7 mouse cellular contexts compared by ENCODE assay signal in genomic region chr1:36940381-36940762, GRCm38 (mm10). TPM values are rescaled to one million over a fixed set of nuclear protein-coding genes. Genes with fewer than 3 reads are reported as not detected.
DNase-seq lines count a peak whose midpoint lies in the region; ATAC-seq lines count a peak whose summit lies in the region.

No protein-coding gene starts in this region.

- peak overlapping the region; percentile 91 for H3K9ac ChIP-seq in lung, embryonic 16.5 days (ENCODE audit: low read length)
- H3K9ac ChIP-seq in forebrain, embryonic 12.5 days = peak overlapping the region; percentile 96
- peak overlapping the region; percentile 96 for H3K9ac ChIP-seq in liver, embryonic 11.5 days (ENCODE audit: low read depth, low read length)
- H3K9ac ChIP-seq in stomach, embryonic 15.5 days = peak overlapping the region; percentile 53; the same call in 1 of the 2 replicates

- peaks cover 14% of the 10 kb centered on the region for H3K4me1 ChIP-seq in lung, embryonic 16.5 days (replicated peaks; ENCODE audit: control insufficient read depth, insufficient read depth, low read length)
- peaks cover 23% of the 10 kb centered on the region for H3K4me1 ChIP-seq in forebrain, embryonic 12.5 days
- H3K4me1 ChIP-seq in liver, embryonic 11.5 days (replicated peaks; ENCODE audit: control insufficient read depth, insufficient read depth, low read length) = peaks cover 30% of the 10 kb centered on the region
- H3K4me1 ChIP-seq in stomach, embryonic 15.5 days = peaks cover 9% of the 10 kb centered on the region; the same call in 1 of the 2 replicates

- H3K27ac ChIP-seq in lung, embryonic 16.5 days (ENCODE audit: low read length) = peak overlapping the region; percentile 90; the same call in 1 of the 2 replicates
- no peak overlapping the region; the same call in 1 of the 2 replicates for H3K27ac ChIP-seq in forebrain, embryonic 12.5 days
- peak overlapping the region; percentile 6; the same call in 1 of the 2 replicates for H3K27ac ChIP-seq in liver, embryonic 11.5 days (ENCODE audit: low read depth, low read length)
- peak overlapping the region; percentile 91 for H3K27ac ChIP-seq in stomach, embryonic 15.5 days

- peak overlapping the region; percentile 86 for H3K4me2 ChIP-seq in lung, embryonic 16.5 days (ENCODE audit: low read depth, low read length)
- H3K4me2 ChIP-seq in forebrain, embryonic 12.5 days = peak overlapping the region; percentile 75
- peak overlapping the region; percentile 68 for H3K4me2 ChIP-seq in liver, embryonic 11.5 days
- H3K4me2 ChIP-seq in stomach, embryonic 15.5 days = peak overlapping the region; percentile 62

- peak overlapping the region; percentile 88 for H3K4me3 ChIP-seq in lung, embryonic 16.5 days (ENCODE audit: low read length)
- peak overlapping the region; percentile 98 for H3K4me3 ChIP-seq in forebrain, embryonic 12.5 days (replicated peaks)
- peak overlapping the region; percentile 91 for H3K4me3 ChIP-seq in liver, embryonic 11.5 days (ENCODE audit: low read depth, low read length)
- peak overlapping the region; percentile 99 for H3K4me3 ChIP-seq in stomach, embryonic 15.5 days (replicated peaks)

- DNase-seq in lung, postnatal 36 days = no peak
- no peak for DNase-seq in liver, embryonic 11.5 days (ENCODE audit: low spot score)
- no peak for DNase-seq in spleen, postnatal 4 days (ENCODE audit: low spot score in 2 of 2)
- no peak for DNase-seq in gastrocnemius, postnatal 14 days

- intact Hi-C loops in gastrocnemius, postnatal 14 days (cut with DNase I; ENCODE audit: low total_unique reads) = no loop called here

- H3K9me3 ChIP-seq in lung, embryonic 16.5 days (ENCODE audit: control insufficient read depth, low read length) = no peaks in the 10 kb centered on the region
- no peaks in the 10 kb centered on the region for H3K9me3 ChIP-seq in forebrain, embryonic 12.5 days
- no peaks in the 10 kb centered on the region for H3K9me3 ChIP-seq in liver, embryonic 11.5 days (ENCODE audit: control insufficient read depth, low read length)
- no peaks in the 10 kb centered on the region for H3K9me3 ChIP-seq in stomach, embryonic 15.5 days

- no peaks in the 10 kb centered on the region for H3K27me3 ChIP-seq in lung, embryonic 16.5 days (ENCODE audit: control insufficient read depth, insufficient read depth, low read depth, low read length)
- H3K27me3 ChIP-seq in forebrain, embryonic 12.5 days = no peaks in the 10 kb centered on the region
- no peaks in the 10 kb centered on the region for H3K27me3 ChIP-seq in liver, embryonic 11.5 days (replicated peaks; ENCODE audit: control insufficient read depth, insufficient read depth, low read length)
- no peaks in the 10 kb centered on the region for H3K27me3 ChIP-seq in stomach, embryonic 15.5 days (replicated peaks)

- 46% methylated on average over 3 of the region's 3 CpGs for WGBS in lung, embryonic 16.5 days
- 53% methylated on average over 3 of the region's 3 CpGs for WGBS in forebrain, embryonic 12.5 days
- 38% methylated on average over 3 of the region's 3 CpGs for WGBS in liver, embryonic 11.5 days
- WGBS in stomach, embryonic 15.5 days = 46% methylated on average over 3 of the region's 3 CpGs

- H3K36me3 ChIP-seq in lung, embryonic 16.5 days (ENCODE audit: control insufficient read depth, insufficient read depth, low read length) = no peaks in the 10 kb centered on the region
- H3K36me3 ChIP-seq in forebrain, embryonic 12.5 days (replicated peaks) = no peaks in the 10 kb centered on the region
- H3K36me3 ChIP-seq in liver, embryonic 11.5 days (ENCODE audit: control insufficient read depth, insufficient read depth, low read length) = no peaks in the 10 kb centered on the region
- H3K36me3 ChIP-seq in stomach, embryonic 15.5 days = no peaks in the 10 kb centered on the region

- ATAC-seq in lung, embryonic 16.5 days (ENCODE audit: low read depth) = no peak
- no peak for ATAC-seq in forebrain, embryonic 12.5 days (ENCODE audit: low FRiP score)
- ATAC-seq in liver, embryonic 11.5 days (replicated peaks; ENCODE audit: low FRiP score) = no peak
- ATAC-seq in stomach, embryonic 15.5 days (ENCODE audit: insufficient read depth, low FRiP score, low read depth) = no peak

RNA-seq across cellular contexts. Expression of gene Tmem131, which starts 3.1 kb away (rescaled TPM):
- polyA plus RNA-seq in lung, embryonic 16.5 days (2015; fragmentation: Nextera tagmentation; extraction: Ambion mirVana) = 11.0 and 11.1 TPM in 2 replicates
- polyA plus RNA-seq in forebrain, embryonic 12.5 days (2016; fragmentation: Nextera tagmentation; extraction: Ambion mirVana) = 19.6 and 20.4 TPM in 2 replicates
- polyA plus RNA-seq in liver, embryonic 11.5 days (2014; fragmentation: Nextera tagmentation; extraction: Ambion mirVana) = 19.1 and 19.8 TPM in 2 replicates
- polyA plus RNA-seq in stomach, embryonic 15.5 days (2015; fragmentation: Nextera tagmentation; extraction: Ambion mirVana) = 13.7 and 16.8 TPM in 2 replicates
- 10 to 100 TPM; 25.2 to 30.5 TPM for total RNA-seq in gastrocnemius, postnatal 14 days (2021)
